Mouse (Mus musculus): ENCODE data around the gene Cemip.
A peak's percentile ranks its signal among the peaks of the same experiment; 100 is the strongest.
"Not testable (repeated sequence)": the region's sequence is repeated elsewhere in the genome, so short reads cannot be mapped to it uniquely, and the experiment has no call there.

Gene Cemip

GRCm38 (mm10) chr7:83894348-83894747, 192.0 kb downstream of the Cemip start:
- DNase-seq (ENCODE audit: low read depth, low spot score), result no peak

- no peak for DNase-seq (ENCODE audit: low read depth, low spot score)
Observed at GRCm38 (mm10) chr7:83892333-83892669, 194.0 kb downstream of the Cemip start.

DNA sequence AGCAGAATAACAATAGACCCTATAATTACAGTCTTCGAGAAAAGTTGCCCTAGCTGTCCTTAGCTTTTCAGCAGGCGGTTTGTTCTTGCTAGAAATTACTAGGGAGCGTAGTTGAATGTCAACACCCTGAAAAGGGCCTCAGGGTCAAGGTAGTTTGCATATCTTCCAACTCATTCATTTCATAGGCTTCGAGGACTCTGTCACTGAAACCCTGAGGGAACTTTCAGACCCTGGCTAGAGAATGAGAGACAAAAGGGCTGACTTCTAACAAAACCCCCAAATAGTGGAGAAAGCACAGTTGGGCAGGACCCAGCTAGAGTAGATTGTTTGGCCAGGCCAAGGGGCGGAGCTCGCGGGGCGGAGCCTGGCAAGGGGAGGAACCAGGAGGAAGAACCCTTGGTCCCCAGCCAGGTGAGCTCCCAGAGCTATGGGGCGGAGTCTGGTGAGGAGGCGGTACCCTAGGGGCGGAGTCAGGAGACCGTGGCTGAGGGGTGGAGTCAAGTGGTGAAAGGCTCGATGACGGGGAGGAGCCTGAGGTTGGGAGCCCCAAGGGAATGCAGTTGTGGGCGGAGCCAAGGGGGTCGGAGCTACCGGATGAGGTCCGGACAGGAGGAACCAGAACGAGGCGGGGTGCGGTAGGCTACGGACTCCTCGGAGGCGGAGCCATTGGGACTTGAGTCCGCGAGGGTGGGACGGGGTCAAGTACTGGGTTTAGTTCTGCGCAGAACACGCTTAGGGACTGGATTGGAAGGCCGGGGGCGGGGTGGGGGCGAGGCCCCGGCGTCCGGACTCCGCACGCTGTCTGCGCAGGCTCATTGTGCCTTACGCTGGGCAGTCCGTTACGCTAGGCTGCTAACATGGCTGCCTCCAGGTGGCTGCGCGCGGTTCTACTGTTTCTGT, 194.6 kb downstream of the Cemip start:
- peak; percentile 98 for DNase-seq (ENCODE audit: low read depth, low spot score)

DNA sequence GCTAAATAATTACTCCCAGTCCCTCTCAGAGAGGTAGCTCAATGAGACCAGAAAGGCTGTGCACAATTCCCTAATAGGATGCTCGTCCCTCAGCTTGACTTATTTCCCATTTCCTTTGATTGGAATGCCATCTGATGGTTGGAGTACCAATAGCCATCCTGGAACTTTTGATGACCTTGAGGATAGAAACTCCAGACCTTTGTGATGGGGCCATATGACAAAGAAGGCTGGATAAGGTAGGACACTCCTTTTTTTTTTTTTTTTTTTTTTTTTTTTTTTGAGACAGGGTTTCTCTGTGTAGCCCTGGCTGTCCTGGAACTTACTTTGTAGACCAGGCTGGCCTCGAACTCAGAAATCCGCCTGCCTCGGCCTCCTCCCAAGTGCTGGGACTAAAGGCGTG, 196.4 kb downstream of the Cemip start:
- not testable (repeated sequence) for DNase-seq (ENCODE audit: low read depth, low spot score)

DNA sequence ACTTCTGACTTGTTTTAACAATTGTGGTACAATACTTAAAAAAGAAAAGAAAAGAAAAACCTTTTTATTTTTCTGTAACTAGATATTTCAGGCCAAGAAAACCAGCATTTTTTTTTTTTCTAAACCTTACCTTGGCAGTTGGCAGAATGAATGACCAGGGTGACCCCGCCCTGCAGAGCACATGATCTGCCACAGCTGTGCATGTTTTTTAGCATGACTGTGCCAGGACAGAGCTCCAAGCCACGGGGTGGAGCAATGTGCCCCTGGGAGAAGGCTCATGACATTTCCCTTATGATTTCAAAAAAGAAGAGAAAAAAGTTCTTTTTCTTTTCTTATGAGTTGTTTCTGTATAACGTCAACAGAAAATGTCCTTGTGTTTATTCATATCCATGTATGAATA, 196.9 kb downstream of the Cemip start:
- DNase-seq (ENCODE audit: low read depth, low spot score), result no peak

DNA sequence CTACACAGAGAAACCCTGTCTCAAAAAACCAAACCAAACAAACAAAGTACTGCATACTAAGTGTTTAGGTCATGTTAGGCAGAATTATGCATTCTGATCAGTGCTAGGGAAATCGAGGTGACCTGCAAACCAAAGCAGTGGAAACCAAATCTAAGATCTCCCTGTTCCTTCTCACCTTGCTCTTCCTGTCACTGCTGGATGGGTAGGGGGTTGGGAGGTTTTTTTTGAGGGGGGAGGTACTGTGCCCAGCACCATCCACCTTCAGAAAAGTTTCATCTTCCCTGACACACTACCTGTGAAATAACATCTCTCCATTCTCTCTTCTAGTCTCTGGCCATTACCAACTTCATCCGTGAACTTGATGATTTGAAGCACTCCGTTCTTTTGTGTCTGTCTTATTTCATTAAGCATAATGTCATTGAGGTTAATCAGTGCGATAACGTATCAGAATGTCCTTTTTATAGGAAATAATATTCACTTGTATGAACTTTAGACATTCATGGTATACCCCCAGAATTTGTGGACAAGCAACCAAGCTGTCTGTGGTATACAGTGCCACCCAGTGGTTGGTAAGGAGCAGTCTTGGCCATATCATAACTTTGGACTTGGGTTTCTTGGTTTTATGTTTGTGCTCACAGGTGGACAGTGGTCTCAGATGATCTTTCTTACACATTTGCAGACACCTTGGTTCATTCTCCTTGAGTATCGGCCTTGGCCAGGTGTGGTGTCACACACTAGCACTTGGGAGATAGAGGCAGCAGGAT, 199.8 kb downstream of the Cemip start:
- DNase-seq (ENCODE audit: low read depth, low spot score), result peak; percentile 59

DNA sequence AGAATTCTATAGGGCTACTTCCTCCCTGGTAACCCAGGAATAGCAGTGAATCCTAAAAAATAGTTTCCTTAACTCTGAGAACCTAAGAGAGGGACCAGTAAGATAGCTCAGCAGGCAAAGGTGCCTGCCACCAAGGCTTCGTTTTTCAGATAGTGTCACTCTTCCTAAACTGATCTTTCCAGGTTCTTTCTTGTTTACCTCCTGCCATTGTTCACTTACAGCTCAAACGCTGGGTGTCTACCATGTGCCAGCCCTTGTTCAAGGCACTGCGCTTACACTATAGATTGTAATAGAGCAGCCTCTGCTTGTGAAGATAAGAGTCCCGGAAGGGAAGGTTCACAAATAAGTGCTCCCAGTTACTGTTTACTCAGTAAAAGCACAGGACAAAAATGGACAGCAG, 200.5 kb downstream of the Cemip start:
- no peak for DNase-seq (ENCODE audit: low read depth, low spot score)

- DNase-seq (ENCODE audit: low read depth, low spot score), result no peak
Observed at GRCm38 (mm10) chr7:83884921-83885532, 201.3 kb downstream of the Cemip start.

- DNase-seq (ENCODE audit: low read depth, low spot score), result peak; percentile 80
Observed at GRCm38 (mm10) chr7:83884021-83884658, 202.2 kb downstream of the Cemip start, which contains the start of the genes Tlnrd1 and Mesd. Tlnrd1 (minus strand) TSS chr7:83884305. Mesd (plus strand) TSS chr7:83884466.

GRCm38 (mm10) chr7:83883276-83884020, 202.9 kb downstream of the Cemip start:
- peak; percentile 66 for DNase-seq (ENCODE audit: low read depth, low spot score)
